Mouse (Mus musculus): ENCODE measurements at regions not wholly inside any gene's neighbourhood (a gene's known extent, or its start where the extent isn't known, plus 50 kb on each side); places are given as distances from the start of the nearest gene placed in this dataset.

GRCm38 (mm10) chr11:90098471-90098870 lies 68.3 kb downstream of the Tmem100 start:
- TF ChIP-seq POLR2A (IDR thresholded peaks at IDR 0.05; ENCODE audit: low read depth, low read length): no peak
- TF ChIP-seq CTCF (conservative IDR thresholded peaks at IDR 0.05; ENCODE audit: insufficient read depth, insufficient read length, low read depth, low read length): no peak
